In the genomic region with DNA sequence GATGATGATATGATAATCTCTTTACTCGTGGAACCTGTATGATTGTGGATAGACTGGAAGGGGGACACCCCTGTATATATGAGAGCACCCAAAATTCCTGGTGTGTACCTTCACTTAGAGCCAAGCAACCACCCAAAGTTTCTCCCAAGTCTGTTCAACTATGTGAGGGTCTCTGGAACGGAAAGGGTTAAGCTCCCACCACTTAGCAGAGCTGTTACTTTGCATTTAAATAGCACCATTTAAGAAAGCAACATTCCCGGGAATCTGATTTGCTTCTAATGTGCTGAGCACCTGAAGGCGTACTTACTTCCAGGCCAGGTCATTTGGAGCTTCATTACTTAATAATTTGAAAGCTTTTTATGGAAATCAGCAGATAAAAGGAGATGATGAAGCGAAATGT, we compare ENCODE assay signal across 23 mouse cellular contexts.
DNase-seq lines count a peak whose midpoint lies in the region; ATAC-seq and TF ChIP-seq lines count a peak whose summit lies in the region.
"Had no signal": no experiment of that assay in that cellular context is flagged by ENCODE, and none has a peak within 500 bp of the region (broad histone marks: within the 10 kb centered on the region; RNA-seq: fewer than 3 reads in every experiment).

No protein-coding gene starts in this region.

- H3K27ac ChIP-seq in heart, embryonic 12.5 days (ENCODE audit: poor library complexity, severe bottlenecking) = no peak overlapping the region
- no peak overlapping the region for H3K27ac ChIP-seq in ES-E14 (ENCODE audit: insufficient read depth, low read depth, low read length, poor library complexity, severe bottlenecking)
- H3K27ac ChIP-seq in forebrain, embryonic 11.5 days (ENCODE audit: low read depth, low read length) = no peak overlapping the region
- H3K27ac ChIP-seq in midbrain, embryonic 11.5 days (ENCODE audit: low read depth, low read length) = no peak overlapping the region
- H3K27ac ChIP-seq in layer of hippocampus, adult 2 months = no peak overlapping the region
- H3K27ac ChIP-seq: embryonic facial prominence, embryonic 15.5 days; heart, embryonic 10.5 days had no signal

- 32% methylated on average over 5 of the region's 5 CpGs for WGBS in heart, embryonic 12.5 days
- 5% methylated on average over 5 of the region's 5 CpGs for WGBS in forebrain, embryonic 11.5 days
- WGBS in midbrain, embryonic 11.5 days = 11% methylated on average over 5 of the region's 5 CpGs

- no peak for TF ChIP-seq CTCF in layer of hippocampus, adult 2 months (conservative IDR thresholded peaks at IDR 0.05)

- H3K4me3 ChIP-seq in heart, embryonic 12.5 days = no peak overlapping the region
- no peak overlapping the region for H3K4me3 ChIP-seq in ES-E14 (ENCODE audit: insufficient read depth in 1 of 2, low read depth in 1 of 2, low read length in 2 of 2, poor library complexity in 1 of 2, severe bottlenecking in 1 of 2)
- H3K4me3 ChIP-seq in forebrain, embryonic 11.5 days (ENCODE audit: low read depth, low read length) = no peak overlapping the region
- H3K4me3 ChIP-seq in midbrain, embryonic 11.5 days (ENCODE audit: low read depth, low read length) = no peak overlapping the region
- H3K4me3 ChIP-seq in layer of hippocampus, adult 2 months = no peak overlapping the region
- H3K4me3 ChIP-seq: embryonic facial prominence, embryonic 15.5 days; heart, embryonic 10.5 days had no signal

- H3K36me3 ChIP-seq in heart, embryonic 12.5 days = no peaks in the 10 kb centered on the region
- H3K36me3 ChIP-seq in ES-E14 (ENCODE audit: control insufficient read depth, insufficient read depth, low read length, poor library complexity, severe bottlenecking) = no peaks in the 10 kb centered on the region
- no peaks in the 10 kb centered on the region for H3K36me3 ChIP-seq in forebrain, embryonic 11.5 days (ENCODE audit: control insufficient read depth, insufficient read depth, low read length)
- no peaks in the 10 kb centered on the region for H3K36me3 ChIP-seq in midbrain, embryonic 11.5 days (ENCODE audit: control insufficient read depth, insufficient read depth, low read length)
- H3K36me3 ChIP-seq: embryonic facial prominence, embryonic 15.5 days had no signal

- H3K27me3 ChIP-seq in heart, embryonic 12.5 days (replicated peaks) = no peaks in the 10 kb centered on the region; the same call in 1 of the 2 replicates
- no peaks in the 10 kb centered on the region for H3K27me3 ChIP-seq in forebrain, embryonic 11.5 days (ENCODE audit: control insufficient read depth, insufficient read depth, low read length)
- H3K27me3 ChIP-seq in midbrain, embryonic 11.5 days (ENCODE audit: control insufficient read depth, insufficient read depth, low read length) = no peaks in the 10 kb centered on the region
- H3K27me3 ChIP-seq: embryonic facial prominence, embryonic 15.5 days; Patski had no signal

- peak; percentile 72 for DNase-seq in heart, adult 11 months
- DNase-seq in ES-E14 (ENCODE audit: low read depth, low spot score) = peak; percentile 31
- no peak for DNase-seq in forebrain, embryonic 11.5 days (ENCODE audit: low spot score)
- no peak for DNase-seq in midbrain, embryonic 11.5 days (ENCODE audit: low spot score, missing footprints)
- no peak for DNase-seq in adrenal gland, postnatal 4 days (ENCODE audit: low spot score in 2 of 2)
- no peak for DNase-seq in frontal cortex, adult 2 months (ENCODE audit: extremely low spot score in 1 of 2, low spot score in 1 of 2)
- no peak for DNase-seq in layer of hippocampus, adult 2 months (ENCODE audit: low spot score in 2 of 2)
- DNase-seq: adrenal gland, adult 2 months; B cell, adult 2 months; cerebellum, adult 18-20 months; cerebellum, postnatal 36 days; gastrocnemius, postnatal 14 days; heart, postnatal 14 days; kidney, adult 9 months; layer of hippocampus, postnatal 36 days; liver; liver, postnatal 0 days; right cerebral cortex, postnatal 25 days; thymus, postnatal 25 days had no signal

- in situ Hi-C loops in ES-E14 (cut with MboI; ENCODE audit: low sequenced_read_pairs in 2 of 2, unreplicated experiment in 2 of 2) = no loop called here

- 0 out of 2 replicates have a peak, but pooled peaks cover 2% of the 10 kb centered on the region for H3K9me3 ChIP-seq in heart, embryonic 12.5 days (replicated peaks)
- no peaks in the 10 kb centered on the region for H3K9me3 ChIP-seq in ES-E14 (ENCODE audit: control insufficient read depth, insufficient read depth, low read depth, low read length)
- no peaks in the 10 kb centered on the region; the same call in 1 of the 2 replicates for H3K9me3 ChIP-seq in forebrain, embryonic 11.5 days (ENCODE audit: control insufficient read depth, low read length)
- no peaks in the 10 kb centered on the region for H3K9me3 ChIP-seq in midbrain, embryonic 11.5 days (ENCODE audit: control insufficient read depth, low read length)
- H3K9me3 ChIP-seq: embryonic facial prominence, embryonic 15.5 days; heart, embryonic 10.5 days had no signal

- no peak overlapping the region for H3K4me2 ChIP-seq in heart, embryonic 12.5 days
- H3K4me2 ChIP-seq in forebrain, embryonic 11.5 days (ENCODE audit: low read depth, low read length, severe bottlenecking) = peak overlapping the region; percentile 32; the same call in 1 of the 2 replicates
- peak overlapping the region; percentile 17; the same call in 1 of the 2 replicates for H3K4me2 ChIP-seq in midbrain, embryonic 11.5 days
- H3K4me2 ChIP-seq: embryonic facial prominence, embryonic 15.5 days had no signal

- no peak overlapping the region for H3K9ac ChIP-seq in heart, embryonic 12.5 days
- H3K9ac ChIP-seq in ES-E14 (ENCODE audit: insufficient read depth, low read depth, low read length, poor library complexity, severe bottlenecking) = no peak overlapping the region
- no peak overlapping the region for H3K9ac ChIP-seq in forebrain, embryonic 11.5 days (ENCODE audit: low read length)
- H3K9ac ChIP-seq in midbrain, embryonic 11.5 days (ENCODE audit: low read length) = no peak overlapping the region
- H3K9ac ChIP-seq: embryonic facial prominence, embryonic 15.5 days; liver, postnatal 0 days had no signal

- H3K4me1 ChIP-seq in heart, embryonic 12.5 days (replicated peaks) = peaks cover 9% of the 10 kb centered on the region
- peaks cover 0 to 2% of the 10 kb centered on the region in 2 experiments; a peak in 1 of 4 replicates for H3K4me1 ChIP-seq in ES-E14 (ENCODE audit: control insufficient read depth in 2 of 2, insufficient read depth in 2 of 2, low read length in 2 of 2, poor library complexity in 1 of 2)
- no peaks in the 10 kb centered on the region for H3K4me1 ChIP-seq in forebrain, embryonic 11.5 days (replicated peaks; ENCODE audit: control insufficient read depth, insufficient read depth, low read length)
- H3K4me1 ChIP-seq in midbrain, embryonic 11.5 days (ENCODE audit: control insufficient read depth, insufficient read depth, low read length) = peaks cover 4% of the 10 kb centered on the region; the same call in 1 of the 2 replicates
- H3K4me1 ChIP-seq: embryonic facial prominence, embryonic 15.5 days had no signal

- ATAC-seq in heart, embryonic 12.5 days (ENCODE audit: insufficient number of reproducible peaks, low FRiP score) = no peak
- ATAC-seq in forebrain, embryonic 11.5 days (replicated peaks; ENCODE audit: low FRiP score) = no peak
- no peak for ATAC-seq in midbrain, embryonic 11.5 days (ENCODE audit: low FRiP score)
- ATAC-seq: liver, postnatal 0 days; Patski had no signal

TF ChIP-seq in ES-E14, 5 proteins besides CTCF, POLR2A, EP300 and RAD21:
- TF ChIP-seq HCFC1 (IDR thresholded peaks at IDR 0.05; ENCODE audit: borderline replicate concordance, insufficient read depth, low read length) (no peak), ZC3H11A (IDR thresholded peaks at IDR 0.05; ENCODE audit: borderline replicate concordance, low read depth, low read length) (no peak), MAFK (IDR thresholded peaks at IDR 0.05; ENCODE audit: insufficient read depth, low read depth, low read length) (no peak), CHD2 (IDR thresholded peaks at IDR 0.05; ENCODE audit: low read depth, low read length) (no peak), ZNF384 (IDR thresholded peaks at IDR 0.05; ENCODE audit: low read depth, low read length) (no peak)

Comparison
In these comparisons a context has a peak if more than half of its experiments do, and no peak if none do; other contexts are left out.
1. DNase-seq: peak in heart, adult 11 months (single experiment) and ES-E14 (single experiment); none in forebrain, embryonic 11.5 days (single experiment), midbrain, embryonic 11.5 days (single experiment), adrenal gland, postnatal 4 days (0 of 2), frontal cortex, adult 2 months (0 of 2) and layer of hippocampus, adult 2 months (0 of 2).